In the genomic region with DNA sequence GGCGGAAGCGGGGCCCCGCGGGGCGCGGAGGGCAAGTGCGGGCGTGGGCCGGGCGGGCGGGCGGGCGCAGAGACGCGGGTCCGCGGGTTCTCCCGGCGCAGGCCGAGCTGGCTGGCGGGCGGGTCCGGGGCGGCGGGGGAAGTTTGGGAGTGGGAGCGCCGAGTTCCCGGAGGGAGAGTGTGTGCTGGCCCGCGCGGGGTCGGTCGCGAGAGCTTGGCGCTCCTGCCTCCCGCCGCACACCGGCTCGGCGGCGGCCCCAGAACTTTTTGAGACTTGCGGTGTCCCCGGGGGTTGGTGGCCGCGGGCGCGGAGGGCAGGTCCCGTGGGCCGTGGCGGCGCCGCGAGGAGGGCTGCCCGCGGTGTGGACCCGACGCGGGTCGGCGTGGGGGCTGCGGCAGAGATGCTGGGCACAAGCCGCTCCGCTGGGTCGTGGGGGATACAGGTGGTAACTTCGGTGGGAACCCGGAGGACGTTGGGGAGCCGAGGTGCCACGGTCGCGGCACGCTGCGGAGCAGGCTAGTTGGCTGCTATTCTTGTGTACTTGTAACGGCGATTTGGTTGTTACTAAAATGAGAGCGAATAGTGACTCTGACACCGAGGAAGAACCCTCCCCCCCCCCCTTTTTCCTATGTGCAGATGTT, we compare ENCODE assay signal across 8 mouse cellular contexts. TPM values are rescaled to one million over a fixed set of nuclear protein-coding genes. Genes with fewer than 3 reads are reported as not detected.
DNase-seq lines count a peak whose midpoint lies in the region; ATAC-seq and TF ChIP-seq lines count a peak whose summit lies in the region.

No protein-coding gene starts in this region.

- H3K4me3 ChIP-seq in E14TG2a.4 (replicated peaks; ENCODE audit: low read length), result peak overlapping the region; percentile 86
- peak overlapping the region; percentile 96 for H3K4me3 ChIP-seq in embryonic facial prominence, embryonic 13.5 days
- peak overlapping the region; percentile 83 for H3K4me3 ChIP-seq in midbrain, embryonic 11.5 days (ENCODE audit: low read depth, low read length)

- H3K27me3 ChIP-seq in E14TG2a.4 (ENCODE audit: insufficient read depth, low read length), result peaks cover 13% of the 10 kb centered on the region
- no peaks in the 10 kb centered on the region for H3K27me3 ChIP-seq in embryonic facial prominence, embryonic 13.5 days
- no peaks in the 10 kb centered on the region for H3K27me3 ChIP-seq in midbrain, embryonic 11.5 days (ENCODE audit: control insufficient read depth, insufficient read depth, low read length)

- no peak for TF ChIP-seq CTCF in E14TG2a.4 (conservative IDR thresholded peaks at IDR 0.05; ENCODE audit: low read length)

- H3K36me3 ChIP-seq in E14TG2a.4 (ENCODE audit: insufficient read depth, low read length), result no peaks in the 10 kb centered on the region
- H3K36me3 ChIP-seq in embryonic facial prominence, embryonic 13.5 days, result no peaks in the 10 kb centered on the region
- H3K36me3 ChIP-seq in midbrain, embryonic 11.5 days (ENCODE audit: control insufficient read depth, insufficient read depth, low read length), result no peaks in the 10 kb centered on the region

- H3K9me3 ChIP-seq in E14TG2a.4 (ENCODE audit: low read length), result no peaks in the 10 kb centered on the region
- no peaks in the 10 kb centered on the region for H3K9me3 ChIP-seq in embryonic facial prominence, embryonic 13.5 days
- H3K9me3 ChIP-seq in midbrain, embryonic 11.5 days (ENCODE audit: control insufficient read depth, low read length), result no peaks in the 10 kb centered on the region

- under 1% methylated on average over 36 of the region's 77 CpGs for WGBS in embryonic facial prominence, embryonic 13.5 days
- WGBS in midbrain, embryonic 11.5 days, result 0% methylated on average over 50 of the region's 77 CpGs

- H3K4me1 ChIP-seq in E14TG2a.4 (replicated peaks; ENCODE audit: low read depth, low read length), result peaks cover 15% of the 10 kb centered on the region
- peaks cover 26% of the 10 kb centered on the region for H3K4me1 ChIP-seq in embryonic facial prominence, embryonic 13.5 days
- peaks cover 10% of the 10 kb centered on the region for H3K4me1 ChIP-seq in midbrain, embryonic 11.5 days (ENCODE audit: control insufficient read depth, insufficient read depth, low read length)

- H3K9ac ChIP-seq in embryonic facial prominence, embryonic 13.5 days, result peak overlapping the region; percentile 99
- peak overlapping the region; percentile 95 for H3K9ac ChIP-seq in midbrain, embryonic 11.5 days (ENCODE audit: low read length)

- peak overlapping the region; percentile 98 for H3K27ac ChIP-seq in embryonic facial prominence, embryonic 13.5 days
- H3K27ac ChIP-seq in midbrain, embryonic 11.5 days (ENCODE audit: low read depth, low read length), result peak overlapping the region; percentile 92

- intact Hi-C loops in heart, postnatal 14 days (cut with DNase I), result loop anchor here (2.0 kb wide), 1 partner anchor 173 kb away; no protein-coding TSS in a partner anchor
- intact Hi-C loops in left cerebral cortex, postnatal 36 days (cut with DNase I), result loop anchor here (2.0 to 10.0 kb wide), 3 partner anchors 175 to 497 kb away; no protein-coding TSS in a partner anchor

- no peak for ATAC-seq in embryonic facial prominence, embryonic 13.5 days (ENCODE audit: insufficient number of reproducible peaks, insufficient read depth, low FRiP score, low TSS enrichment, low read depth)
- ATAC-seq in midbrain, embryonic 11.5 days (ENCODE audit: low FRiP score), result 0 out of 2 replicates have a peak, but pooled peaks have one; percentile 0
- ATAC-seq in granulocyte monocyte progenitor cell, adult 5-6 weeks (replicated peaks; ENCODE audit: poor library complexity, severe bottlenecking), result no peak; the same call in 1 of the 2 replicates

- H3K4me2 ChIP-seq in embryonic facial prominence, embryonic 13.5 days, result peak overlapping the region; percentile 71
- H3K4me2 ChIP-seq in midbrain, embryonic 11.5 days, result peak overlapping the region; percentile 77

- DNase-seq in adrenal gland, adult 18-20 months (ENCODE audit: low spot score in 2 of 2), result peak; percentile 53 to 57
- peak; percentile 51 to 59 for DNase-seq in heart, postnatal 14 days
- peak; percentile 30 to 53 for DNase-seq in left cerebral cortex, postnatal 36 days (ENCODE audit: low spot score in 2 of 2)
- DNase-seq in midbrain, embryonic 11.5 days (ENCODE audit: low spot score, missing footprints), result peak; percentile 95
- peak; percentile 19 to 47 for DNase-seq in spleen, adult 18-20 months

RNA-seq across cellular contexts. Expression of a gene that starts 1.7 kb away (rescaled TPM):
- 10 to 100 TPM; 20.1 to 28.4 TPM for total RNA-seq in adrenal gland, adult 18-20 months (2021)
- 220 and 228 TPM in 2 replicates for polyA plus RNA-seq in embryonic facial prominence, embryonic 13.5 days (2015; fragmentation: Nextera tagmentation; extraction: Ambion mirVana)
- 10 to 100 TPM; 50.5 to 51.9 TPM for total RNA-seq in heart, postnatal 14 days (2021)
- total RNA-seq in left cerebral cortex, postnatal 36 days (2021), result 100 to 1,000 TPM; 152 to 159 TPM
- 164 and 167 TPM in 2 replicates for polyA plus RNA-seq in midbrain, embryonic 11.5 days (2014; fragmentation: Nextera tagmentation; extraction: Ambion mirVana)
- 49.7 and 56.9 TPM in 2 replicates for total RNA-seq in granulocyte monocyte progenitor cell, adult 5-6 weeks (2014; fragmentation: Nextera tagmentation)
- 23.1 and 26.5 TPM in 2 replicates for total RNA-seq in granulocyte monocyte progenitor cell, adult 5-6 weeks (2017)

Comparison
In these comparisons a context has a peak if more than half of its experiments do, and no peak if none do; other contexts are left out.
1. DNase-seq: peak in every context shown above with its lines; median percentile 95 in midbrain, embryonic 11.5 days; 55 in adrenal gland, adult 18-20 months; 55 in heart, postnatal 14 days; 42 in left cerebral cortex, postnatal 36 days; 33 in spleen, adult 18-20 months.